Mouse (Mus musculus): ENCODE data around the gene Ap1ar. TPM values are rescaled to one million over a fixed set of nuclear protein-coding genes. Genes with fewer than 3 reads are reported as not detected.
"Not testable (repeated sequence)": the region's sequence is repeated elsewhere in the genome, so short reads cannot be mapped to it uniquely, and the experiment has no call there.

The Ap1ar gene
- total RNA-seq, 1 experiment from 2014 or later = 35.7 TPM

DNA sequence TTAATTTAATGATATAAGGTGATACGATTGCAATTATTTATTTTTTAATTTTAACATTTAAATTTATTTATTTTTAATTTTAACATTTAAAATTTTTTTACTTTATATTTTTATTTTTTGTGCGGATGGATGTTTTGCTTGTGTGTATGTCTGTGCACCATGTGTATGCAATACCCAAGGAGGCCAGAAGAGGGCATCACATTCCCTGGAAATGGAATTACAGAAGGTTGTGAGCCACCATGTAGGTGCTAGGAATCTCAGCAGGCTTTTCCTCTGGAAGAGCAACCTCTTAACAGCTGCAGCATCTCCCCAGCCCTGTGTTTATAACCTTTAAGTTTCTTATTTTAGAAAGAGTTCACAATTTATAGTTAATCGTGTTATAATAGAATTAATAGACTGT lies 41.6 kb downstream of the Ap1ar start:
- DNase-seq = no peak

DNA sequence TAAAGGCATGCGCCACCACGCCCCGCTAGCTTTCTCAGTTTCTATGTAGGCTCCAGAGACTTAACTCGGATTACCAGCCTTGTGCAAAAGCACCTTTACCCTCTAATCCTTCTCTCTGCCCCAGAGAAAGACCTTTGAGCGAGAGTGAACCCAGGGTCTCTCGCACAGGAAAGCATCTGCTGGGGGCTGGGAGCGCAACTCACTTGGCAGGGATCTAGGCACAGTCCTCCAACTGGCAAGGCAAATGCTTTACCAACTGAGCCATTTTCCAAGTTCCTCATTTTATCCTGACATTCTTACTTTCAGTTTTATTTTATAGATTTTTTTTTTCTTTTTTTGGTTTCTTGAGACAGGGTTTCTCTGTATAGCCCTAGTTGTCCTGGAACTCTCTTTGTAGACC lies 44.3 kb downstream of the Ap1ar start:
- no peak for DNase-seq

DNA sequence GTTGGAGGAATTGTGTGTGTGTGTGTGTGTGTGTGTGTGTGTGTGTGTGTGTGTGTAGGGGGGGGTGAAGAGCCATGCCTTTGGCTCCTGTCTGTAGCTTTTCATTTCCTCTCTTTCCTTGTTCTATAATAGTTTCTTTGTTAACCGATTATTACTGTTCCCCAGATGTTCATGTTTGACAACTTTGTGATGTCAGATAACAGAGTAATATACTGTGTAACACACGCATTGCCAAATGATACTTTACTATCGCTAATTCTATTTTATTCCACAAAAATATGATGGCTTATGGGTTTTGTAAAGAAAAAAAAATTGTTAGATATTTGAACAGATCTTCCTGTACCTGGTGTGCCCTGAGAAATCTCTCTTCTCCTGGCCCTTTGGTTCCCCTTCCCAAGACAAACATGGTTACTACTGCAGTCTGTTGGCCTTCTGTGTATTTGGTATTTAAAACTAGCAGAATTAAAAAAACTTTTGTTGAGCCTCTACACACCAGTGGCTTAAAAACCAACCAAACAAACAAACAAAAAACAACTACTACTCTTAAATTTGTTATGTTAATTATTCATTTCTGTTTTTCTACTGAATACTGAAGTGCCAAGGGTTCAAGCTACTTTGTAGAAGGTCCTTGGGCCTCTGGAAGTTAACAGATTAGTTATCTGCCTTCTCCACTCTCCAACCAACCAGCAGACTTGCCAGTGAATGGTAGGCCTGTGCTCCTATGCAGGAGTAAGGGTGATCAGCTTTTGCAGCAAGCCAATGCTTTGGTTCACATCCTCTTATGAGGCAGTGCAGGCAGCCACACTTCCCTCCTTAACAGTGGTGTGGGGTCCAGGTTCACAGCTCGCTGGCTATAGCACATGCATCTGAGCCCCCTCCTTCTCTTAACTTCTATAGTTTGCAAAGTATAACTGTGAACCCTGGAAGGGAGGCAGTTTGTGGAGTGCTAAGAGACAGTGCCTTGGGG lies 45.4 kb downstream of the Ap1ar start:
- DNase-seq = no peak

DNA sequence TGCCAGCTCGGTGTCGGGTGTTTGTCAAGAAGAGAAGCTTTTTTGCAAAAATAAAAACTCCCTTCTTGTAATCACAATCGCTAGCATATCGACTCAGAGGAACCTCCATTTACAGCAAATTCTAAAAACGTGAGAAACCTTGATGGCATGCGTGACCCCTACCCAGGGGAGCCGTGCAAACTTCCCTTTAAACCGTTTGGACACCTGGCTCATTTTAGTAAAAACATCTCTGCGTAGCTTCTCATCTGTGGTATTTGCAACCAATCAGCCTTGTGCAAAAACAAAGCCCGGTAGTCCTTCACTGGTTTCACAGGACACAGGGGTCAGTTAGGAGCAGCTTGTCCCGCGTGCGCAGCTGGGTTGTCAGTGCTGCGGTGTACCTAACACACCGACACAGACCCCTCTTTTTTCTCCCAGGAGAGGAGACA lies 46.3 kb downstream of the Ap1ar start:
- no peak for DNase-seq

DNA sequence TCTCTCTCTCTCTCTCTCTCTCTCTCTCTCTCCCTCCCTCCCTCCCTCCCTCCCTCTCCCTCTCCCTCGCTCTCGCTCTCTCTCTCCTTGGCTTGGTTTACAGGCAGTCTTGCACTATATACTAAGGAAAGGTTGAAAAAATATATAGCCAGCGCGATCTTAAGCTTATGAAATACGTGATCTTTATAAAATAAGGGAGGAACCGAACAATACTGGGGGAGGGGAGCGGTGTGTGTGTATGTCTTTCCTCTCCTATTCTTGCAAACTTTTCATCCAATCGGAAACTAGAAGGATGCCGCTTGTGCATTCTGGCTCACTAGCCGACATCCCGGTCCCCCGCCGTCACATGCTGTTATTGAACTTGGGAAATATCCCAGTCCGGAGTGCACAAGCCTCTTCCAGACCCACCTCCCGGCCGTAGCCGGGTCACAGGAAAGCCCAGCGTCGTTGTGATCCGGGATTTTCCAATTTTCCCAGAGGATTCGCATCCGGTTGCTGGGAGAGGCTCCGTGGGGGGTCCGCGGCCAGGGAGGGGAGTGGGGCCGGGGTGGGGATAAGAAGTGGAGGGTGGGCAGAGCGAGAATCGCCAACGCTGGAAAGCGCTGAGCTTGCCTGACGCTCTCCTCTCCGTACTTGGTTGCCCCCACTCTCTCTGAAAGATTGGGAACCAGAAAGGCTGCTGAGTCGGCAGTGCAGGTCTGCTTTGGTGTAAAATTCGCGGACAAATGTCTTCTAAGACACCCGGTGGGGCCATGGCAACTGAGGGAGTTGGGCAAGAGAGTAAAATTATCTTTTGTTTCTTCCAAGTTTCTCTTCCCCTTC lies 46.9 kb downstream of the Ap1ar start:
- peak; percentile 18 for DNase-seq

DNA sequence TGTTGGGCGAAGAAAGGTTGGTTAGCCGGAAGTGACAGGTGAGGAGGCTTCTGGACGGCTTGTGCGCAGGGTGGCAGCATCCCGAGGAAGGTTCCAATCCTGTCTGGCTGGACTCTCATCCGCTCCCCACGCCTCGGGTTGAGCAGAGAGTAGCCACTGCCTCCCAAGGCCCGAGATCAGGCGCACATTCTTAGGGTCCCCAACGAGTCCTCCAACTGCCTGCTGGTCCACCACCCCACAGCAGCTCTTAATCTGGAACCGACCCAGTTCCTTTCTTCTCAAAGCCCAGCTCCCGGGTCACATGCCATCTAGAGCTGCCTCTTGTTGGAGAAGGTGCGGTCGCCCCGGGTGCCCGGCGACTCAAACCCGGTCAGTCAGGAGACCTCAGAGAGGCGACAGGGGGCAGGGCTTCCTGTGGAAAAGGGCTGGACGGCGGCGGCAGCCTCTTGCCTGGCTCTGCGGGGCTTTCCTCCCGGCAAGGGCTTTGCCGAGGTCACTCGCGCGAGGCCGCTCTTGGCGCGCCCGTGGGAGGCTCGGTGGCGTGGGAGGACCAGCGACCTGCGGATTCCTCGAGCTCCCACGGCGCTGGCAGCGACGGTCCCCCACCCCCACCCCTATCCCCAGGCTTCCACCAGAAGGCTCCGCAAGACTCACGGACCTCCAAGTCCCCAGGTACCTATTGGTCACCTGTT lies 47.7 kb downstream of the Ap1ar start, which contains the start of gene Tifa:
Tifa (plus strand) TSS at position 306 of the 692 bp plus-strand sequence.
- peak; percentile 68 for DNase-seq

DNA sequence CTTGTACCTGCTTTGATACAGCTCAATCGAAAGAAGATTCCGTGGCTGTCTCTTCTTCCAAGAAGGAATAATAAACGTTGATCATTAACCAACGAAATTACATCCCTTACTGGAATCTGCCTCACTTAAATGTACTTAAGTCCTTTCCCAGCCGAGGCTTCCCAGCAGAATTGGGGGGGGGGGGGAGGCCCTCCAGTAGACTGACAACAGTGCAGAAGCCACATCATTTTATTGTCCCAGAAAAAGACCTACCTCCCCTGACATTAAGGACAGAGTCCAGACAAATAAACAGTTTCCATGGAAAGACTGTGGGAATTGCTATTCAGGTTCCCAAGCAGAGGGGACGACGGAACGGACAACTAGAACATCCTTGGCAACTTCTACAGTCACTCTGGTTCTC lies 48.4 kb downstream of the Ap1ar start:
- no peak for DNase-seq

DNA sequence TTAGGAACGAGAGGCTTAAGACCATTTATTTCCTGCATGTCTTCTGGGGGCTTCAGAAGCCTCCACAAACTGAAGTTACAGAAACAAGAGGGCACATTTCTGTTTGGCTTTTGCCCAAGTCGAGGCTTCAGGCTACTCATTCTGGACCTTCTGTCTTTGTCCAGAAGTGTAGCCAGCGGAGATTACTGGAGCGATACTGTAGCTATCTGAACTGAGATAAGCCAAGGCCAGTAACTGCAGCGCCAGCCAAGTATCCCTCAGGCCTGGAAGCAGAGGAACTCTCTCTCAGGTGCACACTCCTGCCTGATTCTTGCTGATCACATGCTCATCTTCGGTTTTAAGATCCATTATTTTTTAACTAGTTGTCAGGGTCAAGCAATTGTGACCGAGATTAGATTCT lies 49.3 kb downstream of the Ap1ar start:
- peak; percentile 7 for DNase-seq

DNA sequence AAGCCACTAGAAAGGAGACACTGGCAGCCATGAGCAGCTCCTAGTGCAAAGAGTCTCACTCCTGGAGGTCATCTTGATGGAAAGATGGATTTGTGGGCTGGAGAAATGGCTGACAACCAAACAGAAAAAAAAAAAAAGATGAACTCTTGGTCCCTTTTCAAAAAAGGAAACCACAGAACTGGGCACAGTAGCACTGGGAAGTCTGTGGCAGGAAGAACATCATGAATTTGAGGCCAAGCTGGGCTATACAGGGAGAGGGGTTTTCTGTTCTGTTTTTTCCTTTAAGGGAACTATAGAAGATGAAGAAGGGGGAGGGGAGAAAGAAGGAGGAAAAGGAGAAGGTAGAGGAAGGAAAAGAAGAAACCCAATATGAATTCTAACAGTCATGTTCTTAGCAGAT lies 50.3 kb downstream of the Ap1ar start:
- no peak for DNase-seq

DNA sequence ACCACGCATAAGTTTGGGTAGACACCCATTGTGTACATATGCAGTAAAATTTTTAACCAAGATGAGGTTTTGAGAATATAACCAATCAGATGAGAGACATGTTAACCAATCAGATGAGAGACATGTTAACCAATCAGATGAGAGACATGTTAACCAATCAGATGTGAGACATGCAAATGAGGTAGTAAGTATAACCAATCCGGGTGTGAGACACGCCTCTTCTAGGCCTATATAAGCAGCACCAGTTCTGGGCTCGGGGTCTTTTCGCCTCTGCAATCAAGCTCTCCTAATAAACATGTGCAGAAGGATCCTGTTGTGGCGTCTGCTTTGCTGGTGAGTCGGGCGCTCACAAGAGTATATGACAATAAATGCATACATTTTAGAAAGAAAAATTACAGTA lies 53.6 kb downstream of the Ap1ar start:
- DNase-seq = not testable (repeated sequence)

DNA sequence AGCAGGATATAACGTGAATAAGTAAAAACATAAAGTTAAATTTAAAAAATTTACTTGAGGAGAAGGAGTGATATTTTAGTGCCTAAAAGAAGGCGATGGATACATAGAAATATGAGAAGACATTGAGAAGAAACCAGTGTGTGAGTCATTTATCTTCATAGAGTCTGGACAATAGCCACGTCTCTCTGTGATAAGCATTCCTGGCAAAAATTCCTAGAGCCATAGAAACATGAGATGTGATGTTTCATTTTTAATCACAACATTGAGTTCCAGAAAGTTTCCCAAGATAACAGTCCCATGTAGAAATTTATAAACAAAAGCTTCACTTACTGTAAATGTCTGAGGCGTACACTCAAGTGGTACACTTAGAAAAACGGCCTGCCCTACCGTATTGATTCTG lies 54.4 kb downstream of the Ap1ar start:
- DNase-seq = no peak

DNA sequence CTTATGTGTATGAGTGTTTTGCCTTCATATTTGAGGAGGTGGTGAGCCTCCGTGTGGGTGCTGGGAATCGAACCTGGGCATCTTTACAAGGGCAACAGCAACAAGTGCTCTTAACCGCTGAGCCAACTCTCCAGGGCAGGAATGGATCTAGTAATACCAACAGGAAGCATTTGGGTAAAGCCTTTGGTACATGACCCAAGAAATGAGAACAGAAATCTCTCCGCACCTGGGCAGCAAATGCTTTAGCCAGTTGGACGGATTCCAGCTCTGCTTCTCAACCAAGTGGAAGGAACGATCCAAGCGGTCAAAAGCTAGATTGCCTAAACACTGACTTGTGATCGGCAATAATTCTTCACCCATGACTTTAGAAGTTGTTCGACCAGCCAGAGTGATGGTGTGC lies 56.4 kb downstream of the Ap1ar start:
- no peak for DNase-seq

DNA sequence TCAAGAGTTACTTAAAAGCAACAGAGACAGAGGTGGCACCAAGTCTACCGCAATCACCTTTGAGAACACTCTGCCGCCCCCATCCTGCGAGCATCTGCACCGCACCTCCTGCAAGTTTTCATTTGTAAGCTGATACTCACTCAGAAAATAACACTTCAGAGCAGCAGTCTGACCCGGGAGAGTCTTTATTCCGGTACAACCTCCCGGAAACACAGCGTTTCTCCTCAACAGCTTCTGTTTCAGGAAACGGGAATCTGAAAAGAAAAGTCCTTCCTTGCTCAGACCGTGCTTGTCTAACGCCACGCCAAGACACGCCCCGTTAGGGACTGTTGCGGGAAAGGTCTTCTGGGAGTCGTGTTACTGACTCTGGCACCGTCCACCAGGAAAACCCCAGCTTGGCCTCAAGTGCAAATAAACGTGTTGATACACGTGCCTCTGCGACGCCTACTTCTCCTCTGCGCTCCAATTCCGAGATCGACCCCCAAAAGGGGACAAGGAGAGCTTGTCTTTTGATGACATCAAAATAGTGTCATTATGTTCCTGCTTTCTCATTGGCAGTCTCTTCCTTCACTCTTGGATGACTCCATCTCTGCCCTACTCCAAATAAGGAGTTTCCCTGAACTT lies 57.2 kb downstream of the Ap1ar start, which contains the start of gene Alpk1:
Alpk1 (minus strand) TSS at position 507 of the 624 bp plus-strand sequence.
- DNase-seq = peak; percentile 63

DNA sequence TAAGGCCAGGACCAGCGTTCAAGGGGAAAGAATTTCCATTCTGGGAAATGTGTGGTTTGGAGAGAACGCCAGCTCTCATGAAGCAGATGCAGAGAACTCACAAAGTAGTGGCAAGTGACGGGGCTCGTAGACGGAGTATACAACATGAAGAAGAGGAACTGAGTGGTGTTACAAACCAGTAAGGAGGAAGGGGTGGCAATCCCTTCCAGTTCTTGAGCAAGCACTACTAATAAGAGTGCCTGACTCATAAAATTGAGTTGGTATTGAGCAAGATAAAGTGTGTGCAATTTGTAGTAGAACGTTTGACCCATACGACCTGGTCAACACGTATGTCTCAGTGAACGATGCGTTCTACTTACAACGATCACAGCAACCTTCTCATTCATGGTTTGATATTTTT lies 68.2 kb downstream of the Ap1ar start:
- DNase-seq = no peak

DNA sequence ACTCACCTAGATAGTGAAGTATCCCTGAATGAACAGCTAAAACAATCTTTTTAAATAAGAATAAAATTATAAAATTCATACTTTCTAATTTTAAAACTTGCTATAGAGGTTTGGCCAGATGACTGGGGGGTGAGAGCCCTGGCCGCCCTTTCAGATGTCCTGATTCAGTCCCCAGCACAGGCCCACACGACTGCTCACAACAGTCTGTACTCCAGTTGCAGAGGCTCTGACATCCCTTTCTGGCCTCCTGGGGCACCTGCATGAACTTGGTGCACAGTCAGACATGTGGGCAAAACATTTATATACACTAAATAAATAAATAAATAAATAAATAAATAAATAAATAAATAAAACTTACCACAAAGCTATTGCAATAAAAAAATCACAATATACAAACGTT lies 71.4 kb downstream of the Ap1ar start:
- DNase-seq = no peak

DNA sequence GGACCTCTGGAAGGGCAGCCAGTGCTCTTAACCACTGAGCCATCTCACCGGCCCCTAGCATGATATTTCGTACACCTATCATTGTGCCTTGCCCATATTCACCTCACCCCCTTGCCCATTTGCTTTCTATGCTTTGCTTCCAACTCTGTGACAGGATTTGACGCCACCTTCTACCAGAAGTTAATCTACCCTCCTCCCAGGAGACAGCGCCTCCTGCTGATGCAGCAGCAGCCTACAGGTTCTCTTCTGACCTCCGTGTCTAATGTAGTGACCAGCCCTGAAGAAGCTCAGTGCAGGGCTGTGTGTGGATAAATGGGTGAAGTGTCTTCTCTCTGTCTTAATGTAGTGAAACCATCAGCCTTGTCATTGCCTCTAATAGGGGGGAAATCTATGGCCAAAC lies 72.8 kb downstream of the Ap1ar start:
- no peak for DNase-seq

DNA sequence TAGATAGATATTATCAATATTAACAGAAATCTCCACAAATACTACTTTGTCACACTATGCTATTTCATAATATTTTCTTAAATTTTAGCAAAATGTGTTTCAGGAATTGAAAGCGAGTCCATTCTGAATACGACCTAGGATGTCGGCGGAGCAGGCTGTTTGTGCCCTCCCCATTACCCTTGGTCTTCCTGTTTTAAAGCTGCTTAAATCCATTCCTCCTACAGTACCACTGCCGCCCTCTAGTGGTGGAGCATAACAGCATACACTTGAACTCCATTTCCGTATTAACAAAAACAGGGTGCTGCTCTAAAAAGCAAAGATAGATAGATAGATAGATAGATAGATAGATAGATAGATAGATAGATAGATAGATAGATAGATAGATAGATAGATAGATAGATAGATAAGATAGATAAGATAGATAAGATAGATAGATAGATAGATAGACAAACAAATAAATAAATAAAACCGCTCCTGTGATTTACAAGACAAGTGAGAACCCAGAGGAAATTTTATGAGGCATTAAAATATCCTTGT lies 74.2 kb downstream of the Ap1ar start:
- DNase-seq = peak; percentile 83

DNA sequence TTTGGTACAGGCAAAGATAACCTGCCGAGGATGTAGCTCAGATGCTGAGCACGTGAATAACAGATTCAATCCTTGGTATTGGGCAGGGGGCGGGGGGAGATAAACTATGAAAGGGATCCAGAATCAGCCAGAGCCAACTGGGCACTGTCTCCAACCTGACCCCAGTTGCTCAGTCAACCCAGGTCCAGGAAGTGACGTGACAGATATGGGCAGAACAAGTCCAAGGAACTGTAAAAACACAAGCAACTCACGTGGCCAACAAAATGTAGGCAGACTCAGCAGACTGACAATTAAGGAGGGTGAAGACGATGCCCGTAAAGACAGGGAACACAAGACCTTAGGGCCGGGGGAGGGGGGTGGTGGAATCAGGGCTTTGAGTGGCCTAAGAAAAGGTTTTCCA lies 74.9 kb downstream of the Ap1ar start:
- no peak for DNase-seq

DNA sequence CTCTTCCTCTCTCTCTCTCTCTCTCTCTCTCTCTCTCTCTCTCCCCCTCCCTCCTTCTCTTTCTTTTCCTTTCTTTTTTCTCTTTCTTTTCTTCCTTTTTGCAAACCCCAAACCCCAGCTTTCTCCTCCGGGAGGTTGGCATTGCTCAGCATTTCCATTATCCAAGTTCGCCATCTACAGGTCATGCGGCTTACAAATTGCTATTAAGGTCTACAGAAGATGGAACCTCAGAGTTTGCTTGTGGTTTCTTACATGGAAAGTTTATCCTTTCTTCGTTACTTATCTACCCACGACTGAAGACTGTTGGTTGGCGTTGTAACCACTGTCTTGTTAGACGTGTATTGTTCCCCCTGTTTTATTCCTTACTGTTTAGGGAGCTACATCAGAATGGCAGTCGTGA lies 78.1 kb downstream of the Ap1ar start:
- DNase-seq = peak; percentile 21

DNA sequence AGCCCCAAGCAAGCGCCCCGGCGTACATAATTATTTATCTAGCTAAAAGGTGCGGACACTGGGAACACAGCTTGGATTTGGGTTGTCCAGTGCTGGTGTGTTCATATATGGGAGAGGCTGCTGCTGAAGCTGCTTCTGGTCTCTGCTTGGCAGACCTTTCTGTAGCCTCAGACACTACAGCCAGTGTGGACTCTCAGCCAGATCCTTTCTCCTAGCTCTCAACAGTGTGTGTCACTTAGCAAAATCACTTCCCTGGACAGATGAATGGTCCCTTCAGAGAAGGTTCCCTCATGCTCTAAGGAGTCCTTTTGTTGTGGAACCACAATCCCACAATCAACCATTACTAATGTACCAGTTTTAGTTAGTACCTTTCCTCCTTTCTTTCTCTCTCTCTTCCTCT lies 78.5 kb downstream of the Ap1ar start:
- no peak for DNase-seq

DNA sequence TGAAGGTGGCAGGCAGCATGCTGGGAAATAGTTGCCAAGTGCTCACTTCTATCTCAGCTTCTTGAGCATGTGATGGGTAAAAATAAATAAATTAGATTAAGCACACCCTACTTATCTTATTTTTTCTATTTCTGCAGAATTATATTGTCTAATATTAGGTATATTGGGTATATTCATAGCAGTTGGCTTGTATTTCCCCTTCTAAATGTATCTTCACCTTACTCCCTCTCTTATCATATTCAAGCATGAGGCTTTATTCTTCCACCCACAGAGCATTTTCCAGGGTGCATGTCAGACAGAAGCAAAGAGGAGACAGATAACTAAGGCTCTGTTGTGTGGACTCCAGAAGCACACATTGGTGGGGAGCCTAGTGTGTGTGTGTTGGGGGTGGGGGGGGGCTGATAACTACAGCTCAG lies 79.4 kb downstream of the Ap1ar start:
- DNase-seq = no peak
